Mouse (Mus musculus) cortical plate, adult 2 months (tissue): ENCODE results near the gene Cradd.

ENCODE experiments used
- CTCF ChIP-seq: fragments of 200-500 bp; IDR thresholded peaks from 2 replicates; pipeline ENCODE4 v1.5.1; 2011; ENCODE audit warnings: mild to moderate bottlenecking, control low read depth, low read length; ENCODE audit not compliant: insufficient read depth; ENCODE audit errors: extremely low read depth
- POLR2A ChIP-seq: fragments of 200-500 bp; IDR thresholded peaks from 2 replicates; pipeline ENCODE4 v1.6.1; 2011; ENCODE audit warnings: mild to moderate bottlenecking, low read length, control low read depth; ENCODE audit not compliant: insufficient read depth; ENCODE audit errors: extremely low read depth

DNA sequence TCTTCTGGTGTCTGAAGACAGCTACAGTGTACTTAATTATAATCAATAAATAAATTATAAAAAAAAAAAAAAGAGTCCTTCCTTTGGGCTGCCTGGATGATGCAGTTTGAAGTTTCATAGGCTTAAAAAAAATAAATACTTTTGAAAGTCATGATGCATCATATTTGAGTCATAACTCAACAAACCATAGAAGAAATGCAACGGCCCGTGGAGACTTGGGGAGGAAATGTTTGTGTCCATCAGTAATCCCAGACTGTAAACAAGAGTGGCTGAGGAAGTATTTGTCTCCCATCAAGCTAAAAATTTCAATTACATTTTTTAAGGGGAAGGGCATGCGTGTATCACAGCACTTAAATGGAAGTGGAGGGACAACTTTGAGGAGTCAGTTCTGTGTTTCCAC is 23.8 kb upstream of the Cradd start:
- TF ChIP-seq POLR2A (no peak), CTCF (no peak)
